Mouse (Mus musculus) CD4-positive, CD25-positive, alpha-beta regulatory T cell, adult 4 months (primary cell): ENCODE measurements around the gene Grin1. TPM values are rescaled to one million over a fixed set of nuclear protein-coding genes. Genes with fewer than 3 reads are reported as not detected.

Experiments
- ATAC-seq: one replicate; pipeline ENCODE4 v1.8.0; 2017
- polyA plus RNA-seq, 2 experiments: library from polyadenylated mRNA; unstranded; fragments of 100-300 nt; shearing (Covaris generic); gene quantifications; one replicate each; pipeline ENCODE4 v1.2.1; 2017

The Grin1 gene
- polyA plus RNA-seq, 2 experiments from 2014 or later = not detected

DNA sequence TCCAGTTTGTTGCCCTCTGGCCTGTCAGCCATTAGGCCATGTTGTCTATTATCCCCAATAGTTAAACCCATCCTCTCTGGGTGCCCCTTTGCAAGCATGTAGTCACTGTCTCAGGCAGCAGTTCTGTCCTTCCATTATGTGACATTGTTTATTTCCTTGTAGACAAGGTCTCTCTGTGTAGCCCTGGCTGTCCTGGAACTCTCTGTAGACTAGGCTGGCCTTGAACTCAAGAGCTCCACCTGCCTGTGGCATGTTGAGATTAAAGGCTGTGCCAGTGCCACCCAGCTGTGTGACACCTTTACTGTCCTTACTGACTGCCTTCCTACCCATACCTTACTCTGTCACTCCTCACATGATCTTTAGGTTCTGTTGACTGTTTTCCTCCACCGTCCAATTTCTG lies 66.7 kb downstream of the Grin1 start:
- ATAC-seq = no peak

- ATAC-seq = no peak
Measured at GRCm38 (mm10) chr2:25246183-25247072, 72.6 kb downstream of the Grin1 start, which contains the start of gene AL732309.1. TSS of gene AL732309.1 (minus strand) at chr2:25246863.

DNA sequence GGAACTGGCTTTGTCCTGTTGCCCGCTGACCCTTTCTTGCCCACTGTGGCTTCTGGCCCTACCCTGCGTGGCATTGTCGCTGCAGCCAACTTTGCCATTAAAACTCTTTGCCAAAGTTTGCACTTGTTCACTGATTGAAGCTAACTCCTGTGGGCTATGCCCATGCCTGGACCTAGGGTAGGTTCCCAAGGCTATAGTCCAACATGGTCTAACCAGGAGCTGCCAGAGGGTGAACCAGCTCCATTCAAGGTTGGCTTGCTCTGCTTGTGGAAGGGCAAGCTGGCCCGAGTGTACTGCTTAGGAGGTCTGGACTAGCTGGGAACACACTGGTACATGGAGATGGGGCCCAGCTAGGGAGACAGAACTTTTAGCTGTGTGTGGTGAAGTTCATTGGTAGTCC lies 74.8 kb downstream of the Grin1 start:
- ATAC-seq = no peak

GRCm38 (mm10) chr2:25243342-25243741 lies 75.6 kb downstream of the Grin1 start:
- ATAC-seq = no peak

GRCm38 (mm10) chr2:25242101-25242506 lies 76.9 kb downstream of the Grin1 start, which contains the start of the genes Rnf208 and Cysrt1:
TSS of gene Rnf208 (plus strand) at chr2:25242255.
TSS of gene Cysrt1 (minus strand) at chr2:25242452.
- ATAC-seq = peak; percentile 70

DNA sequence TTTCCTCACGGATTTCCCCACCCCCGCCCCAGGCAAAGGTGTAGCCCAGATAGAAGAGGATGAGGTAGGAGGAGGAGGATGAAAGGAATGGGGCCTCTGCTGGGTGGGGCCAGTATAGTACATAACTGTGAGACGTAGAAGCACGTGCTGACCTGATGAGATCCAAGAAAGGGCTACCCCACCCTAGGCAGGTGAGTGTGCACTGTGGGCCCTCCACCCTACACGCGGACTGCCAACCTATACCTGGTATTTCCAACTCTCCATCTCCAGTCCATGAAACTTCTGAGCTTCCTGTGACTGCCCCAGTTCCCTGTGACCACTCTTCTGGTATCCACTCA lies 77.6 kb downstream of the Grin1 start:
- ATAC-seq = peak; percentile 37

Other genes starting within 250 kb of the Grin1 start
- gene Entpd8, start 238.9 kb downstream of the Grin1 start, polyA plus RNA-seq = under 1 TPM in 1 of 2 experiments, not detected in 1; 0.52 TPM
- 1 to 10 TPM; 5.5 to 7.0 TPM for gene Noxa1, start 224.0 kb downstream of the Grin1 start, polyA plus RNA-seq
- gene Nrarp, start 138.4 kb downstream of the Grin1 start, polyA plus RNA-seq = under 1 TPM in 1 of 2 experiments, not detected in 1; 0.28 TPM
- 10 to 100 TPM; 60.5 to 94.3 TPM for gene Tor4a, start 122.3 kb downstream of the Grin1 start, polyA plus RNA-seq
- 10 to 100 TPM; 48.2 to 55.8 TPM for gene Nelfb, start 107.7 kb downstream of the Grin1 start, polyA plus RNA-seq
- gene Stpg3, start 104.5 kb downstream of the Grin1 start, polyA plus RNA-seq = not detected
- gene Fam166a, start 100.4 kb downstream of the Grin1 start, polyA plus RNA-seq = not detected
- 100 to 1,000 TPM in 1 of 2 experiments, 10 to 100 TPM in 1; 94.5 to 120 TPM for gene Tubb4b, start 94.5 kb downstream of the Grin1 start, polyA plus RNA-seq
- gene Slc34a3, start 84.8 kb downstream of the Grin1 start, polyA plus RNA-seq = not detected
- gene Rnf224, start 82.4 kb downstream of the Grin1 start, polyA plus RNA-seq = not detected
- gene Rnf208, start 76.9 kb downstream of the Grin1 start, polyA plus RNA-seq = under 1 TPM; 0.38 to 0.57 TPM
- gene Cysrt1, start 76.7 kb downstream of the Grin1 start, polyA plus RNA-seq = not detected
- 1 to 10 TPM; 5.9 to 7.1 TPM for gene AL732309.1, start 72.3 kb downstream of the Grin1 start, polyA plus RNA-seq
- gene Tmem203, start 63.7 kb downstream of the Grin1 start, polyA plus RNA-seq = 10 to 100 TPM in 1 of 2 experiments, 1 to 10 TPM in 1; 9.5 to 10.4 TPM
- gene Tprn, start 56.6 kb downstream of the Grin1 start, polyA plus RNA-seq = 1 to 10 TPM; 1.8 to 3.8 TPM
- gene Ssna1, start 46.7 kb downstream of the Grin1 start, polyA plus RNA-seq = 100 to 1,000 TPM; 124 to 131 TPM
- gene Anapc2, start 46.7 kb downstream of the Grin1 start, polyA plus RNA-seq = 10 to 100 TPM; 34.8 to 54.1 TPM
- not detected for gene Tmem210, start 31.0 kb downstream of the Grin1 start, polyA plus RNA-seq
- not detected for gene Lrrc26, start 29.3 kb downstream of the Grin1 start, polyA plus RNA-seq
- 10 to 100 TPM; 21.7 to 32.4 TPM for gene Man1b1, start 13.2 kb upstream of the Grin1 start, polyA plus RNA-seq
- gene Dpp7, start 37.2 kb upstream of the Grin1 start, polyA plus RNA-seq = 10 to 100 TPM; 15.5 to 24.6 TPM
- 10 to 100 TPM; 18.0 to 18.8 TPM for gene Uap1l1, start 46.5 kb upstream of the Grin1 start, polyA plus RNA-seq
- 1 to 10 TPM in 1 of 2 experiments, under 1 TPM in 1; 0.58 to 1.2 TPM for gene Sapcd2, start 53.1 kb upstream of the Grin1 start, polyA plus RNA-seq
- gene Entpd2, start 76.7 kb upstream of the Grin1 start, polyA plus RNA-seq = not detected
- 1 to 10 TPM; 1.4 to 2.3 TPM for gene Npdc1, start 80.2 kb upstream of the Grin1 start, polyA plus RNA-seq
- gene Fut7, start 104.1 kb upstream of the Grin1 start, polyA plus RNA-seq = 10 to 100 TPM in 1 of 2 experiments, 1 to 10 TPM in 1; 4.0 to 11.7 TPM
- 10 to 100 TPM; 31.9 to 45.3 TPM for gene Abca2, start 109.5 kb upstream of the Grin1 start, polyA plus RNA-seq
- gene Clic3, start 137.7 kb upstream of the Grin1 start, polyA plus RNA-seq = 1 to 10 TPM; 1.2 to 2.2 TPM
- 100 to 1,000 TPM in 1 of 2 experiments, 10 to 100 TPM in 1; 74.7 to 102 TPM for gene Paxx, start 141.9 kb upstream of the Grin1 start, polyA plus RNA-seq
- gene Ptgds, start 150.9 kb upstream of the Grin1 start, polyA plus RNA-seq = not detected
- not detected for gene Lcn12, start 174.7 kb upstream of the Grin1 start, polyA plus RNA-seq
- 100 to 1,000 TPM in 1 of 2 experiments, 10 to 100 TPM in 1; 60.7 to 143 TPM for gene Fbxw5, start 181.6 kb upstream of the Grin1 start, polyA plus RNA-seq
- gene C8g, start 182.5 kb upstream of the Grin1 start, polyA plus RNA-seq = 1 to 10 TPM; 4.5 to 4.6 TPM
- gene Traf2, start 227.8 kb upstream of the Grin1 start, polyA plus RNA-seq = 100 to 1,000 TPM in 1 of 2 experiments, 10 to 100 TPM in 1; 83.7 to 125 TPM
- gene Edf1, start 238.7 kb upstream of the Grin1 start, polyA plus RNA-seq = 100 to 1,000 TPM; 257 to 281 TPM